Mouse (Mus musculus): ENCODE data around the gene Grik3.

Grik3 gene

DNA sequence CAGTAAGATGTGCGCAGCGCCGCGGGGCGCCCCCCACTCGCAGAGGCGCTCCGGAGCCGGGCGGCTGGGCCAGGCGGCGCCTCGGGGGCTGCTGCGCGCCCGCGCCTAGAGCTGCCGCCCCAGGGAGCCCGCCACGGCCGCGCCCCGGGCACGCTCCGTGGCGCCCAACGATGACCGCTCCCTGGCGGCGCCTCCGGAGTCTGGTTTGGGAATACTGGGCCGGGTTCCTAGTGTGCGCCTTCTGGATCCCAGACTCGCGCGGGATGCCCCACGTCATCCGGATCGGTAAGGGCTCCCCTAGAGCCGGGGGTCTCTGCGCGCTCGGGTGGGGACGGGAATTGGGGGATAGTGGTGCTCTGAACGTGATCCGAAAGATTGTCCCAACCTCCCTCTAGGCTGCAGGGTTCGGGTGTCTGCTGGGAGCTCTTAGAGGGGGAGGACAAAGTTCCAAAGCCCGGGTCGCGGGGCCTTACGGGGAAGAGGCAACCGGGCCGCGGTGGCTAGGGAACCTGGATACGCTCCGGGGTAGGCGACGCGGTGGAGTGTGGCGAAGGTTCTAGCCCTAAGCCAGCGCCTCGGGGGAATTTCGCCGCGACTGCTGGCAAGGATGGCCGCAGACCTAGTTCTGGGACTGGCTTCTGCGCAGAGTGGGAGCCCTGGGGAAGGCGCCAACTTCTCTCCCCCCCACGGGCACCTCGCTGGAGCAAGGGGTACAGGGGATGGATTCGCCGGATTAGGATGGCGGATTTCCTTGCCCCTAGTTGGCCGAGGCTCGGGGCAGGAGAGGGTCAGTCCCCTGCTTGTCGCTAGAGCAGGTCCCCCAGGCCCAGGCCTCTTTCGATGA, at the start of gene Grik3:
Gene Grik3 (plus strand): TSS at position 40 of the 844 bp plus-strand sequence.
- DNase-seq = peak; percentile 41

DNA sequence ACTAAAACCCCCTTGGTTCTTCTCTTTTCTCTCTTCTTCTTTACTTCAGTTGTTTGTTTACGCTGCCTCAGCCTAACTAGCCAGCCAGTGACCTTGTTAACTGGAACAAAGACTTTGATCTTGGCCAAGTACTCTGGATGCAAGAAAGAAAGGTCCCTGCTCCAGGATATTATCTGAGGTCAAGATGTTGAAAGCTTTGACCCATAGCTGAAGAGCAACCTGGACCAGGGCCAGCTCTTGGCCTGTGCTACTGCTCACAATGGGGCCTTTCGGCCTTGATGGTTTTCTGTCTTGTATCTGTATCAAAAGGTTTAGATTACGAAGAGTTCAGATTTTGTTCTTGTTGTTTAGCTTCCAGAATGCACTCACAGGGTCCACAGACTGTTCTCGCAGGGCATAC, 48.7 kb upstream of the Grik3 start:
- DNase-seq = no peak

DNA sequence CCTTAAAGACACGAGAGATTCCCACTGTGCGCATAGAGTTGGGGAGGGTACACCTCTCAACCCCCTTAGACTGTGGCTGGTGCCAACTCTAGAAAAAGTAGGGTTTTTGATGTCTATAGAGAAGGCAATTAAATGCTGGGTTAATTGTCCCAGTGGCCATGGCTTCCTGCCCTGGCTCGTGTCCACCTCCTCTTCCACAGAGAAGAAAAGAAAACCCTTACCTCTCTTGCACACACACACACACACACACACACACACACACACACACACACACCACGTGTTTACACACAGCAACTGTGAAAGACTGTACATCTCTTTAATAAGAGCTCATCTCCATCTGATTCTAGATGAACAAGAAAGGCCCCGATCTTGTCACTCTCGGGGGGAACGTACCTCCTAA, 46.1 kb upstream of the Grik3 start:
- DNase-seq = no peak

DNA sequence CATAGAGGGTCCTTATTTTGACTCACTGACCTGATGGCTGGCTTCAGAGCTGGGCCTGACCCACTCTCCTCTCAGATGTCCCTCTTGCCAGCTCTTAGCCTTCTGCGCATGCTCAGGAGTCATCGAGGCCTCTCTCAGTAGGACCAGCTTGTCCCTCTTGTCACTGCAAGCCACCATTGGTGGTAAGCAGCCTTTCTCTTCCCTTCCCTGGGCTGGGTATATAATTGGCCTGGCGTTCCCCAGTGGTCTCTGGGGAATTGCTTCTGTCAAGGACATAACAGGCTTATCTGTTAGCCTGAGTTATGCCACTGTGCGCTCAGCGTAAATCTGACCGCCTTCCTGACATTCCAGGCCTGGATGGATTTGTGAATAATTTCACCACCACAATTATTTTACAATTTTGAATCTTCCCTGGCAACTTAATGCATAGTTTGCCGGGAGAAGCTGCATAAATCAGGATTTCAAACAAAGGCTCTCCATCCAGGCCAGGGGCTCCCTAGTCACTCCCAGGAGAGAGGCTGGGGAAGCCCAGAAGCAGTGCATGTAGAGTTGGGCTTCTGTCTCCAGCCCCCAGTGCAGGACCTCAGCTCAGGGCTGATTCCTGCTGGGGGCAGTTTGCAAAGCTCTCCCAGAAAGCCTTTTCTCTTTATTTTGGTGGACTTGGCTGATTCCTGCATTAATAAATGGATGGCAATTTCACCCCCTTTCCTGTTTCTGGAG, 39.7 kb upstream of the Grik3 start:
- DNase-seq = peak; percentile 45

DNA sequence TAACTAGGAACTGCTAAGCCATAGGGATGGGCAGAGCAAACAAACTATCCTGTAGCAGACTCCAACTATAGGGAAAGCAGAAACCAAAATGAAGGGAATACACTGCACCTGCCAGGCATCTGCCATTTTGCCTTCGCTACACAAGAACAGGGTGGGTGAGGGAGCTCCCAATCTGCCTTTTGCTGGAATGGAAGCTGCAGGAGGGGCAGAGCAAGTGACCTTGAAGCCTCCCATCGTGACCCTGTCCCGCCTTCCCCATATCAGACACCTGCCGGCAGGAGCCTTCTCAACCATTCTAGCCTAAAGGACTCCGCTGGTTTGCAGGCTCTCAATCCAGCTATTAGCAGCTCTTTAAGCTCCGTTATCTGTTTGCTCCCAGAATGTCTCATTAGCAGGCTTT, 38.7 kb upstream of the Grik3 start:
- DNase-seq = no peak

DNA sequence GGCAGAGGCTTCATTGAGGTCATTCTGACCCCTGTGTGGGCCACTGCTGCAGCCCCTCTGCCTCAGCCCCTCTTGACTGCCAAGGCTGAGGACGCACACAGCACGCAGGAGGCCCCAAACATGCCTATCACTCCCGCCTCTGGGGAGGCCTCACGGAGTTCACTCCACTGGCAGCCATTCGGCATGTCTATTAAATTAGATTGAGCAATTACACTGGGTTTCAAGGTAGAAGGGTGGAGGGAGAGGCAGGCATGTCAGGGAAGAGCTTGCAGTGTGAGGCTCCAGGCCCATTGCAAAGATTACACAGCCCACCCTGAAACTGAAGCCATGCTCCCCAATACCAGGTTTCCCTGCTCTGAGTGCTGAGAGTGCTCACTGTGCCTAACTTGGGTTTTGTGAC, 34.0 kb upstream of the Grik3 start:
- no peak for DNase-seq

DNA sequence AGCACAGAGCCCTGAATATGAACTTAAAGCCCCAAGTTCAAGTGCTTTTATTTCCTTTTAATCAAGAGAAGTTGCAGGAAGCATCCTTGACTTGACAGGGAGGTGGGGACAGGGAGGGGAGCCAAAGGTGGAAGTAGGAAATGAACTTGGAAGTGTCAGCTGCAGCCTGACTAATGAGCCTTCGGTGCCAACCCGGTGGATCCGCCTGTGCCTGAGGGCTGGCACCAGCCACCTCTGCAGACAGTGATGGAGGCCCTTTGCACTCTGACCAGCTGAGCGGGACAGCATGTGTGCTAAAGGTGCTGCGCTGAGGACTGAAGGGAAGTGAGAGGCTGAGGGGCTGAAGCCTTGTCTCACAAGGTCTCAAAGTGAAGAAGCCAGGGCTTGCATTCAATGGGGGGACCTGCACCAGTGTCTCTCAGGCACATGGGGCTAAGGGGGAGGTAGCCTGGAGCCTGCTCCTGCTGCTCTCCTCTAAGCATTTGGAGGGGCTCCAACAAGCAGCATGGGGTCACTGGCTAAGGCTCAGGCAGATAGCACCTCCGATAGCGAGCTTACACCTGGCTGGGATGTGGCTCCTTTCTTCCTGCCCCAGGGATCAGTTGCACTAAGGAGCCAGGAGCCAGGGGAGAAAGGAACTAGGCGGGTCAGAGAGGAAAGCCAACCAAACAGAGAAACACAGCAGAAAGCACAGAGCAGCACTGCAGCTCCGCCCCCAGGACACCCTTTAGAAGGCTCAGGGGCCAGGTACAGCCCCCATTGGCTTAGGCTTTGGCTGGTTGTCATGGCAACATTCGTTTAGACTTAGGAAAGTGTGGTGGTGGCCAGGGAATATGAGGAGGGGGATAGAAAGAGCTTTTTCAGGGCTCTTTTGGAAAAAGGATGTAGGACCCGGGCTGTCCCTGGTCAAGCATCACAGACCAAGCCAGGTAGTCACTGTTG, 33.1 kb upstream of the Grik3 start:
- no peak for DNase-seq

DNA sequence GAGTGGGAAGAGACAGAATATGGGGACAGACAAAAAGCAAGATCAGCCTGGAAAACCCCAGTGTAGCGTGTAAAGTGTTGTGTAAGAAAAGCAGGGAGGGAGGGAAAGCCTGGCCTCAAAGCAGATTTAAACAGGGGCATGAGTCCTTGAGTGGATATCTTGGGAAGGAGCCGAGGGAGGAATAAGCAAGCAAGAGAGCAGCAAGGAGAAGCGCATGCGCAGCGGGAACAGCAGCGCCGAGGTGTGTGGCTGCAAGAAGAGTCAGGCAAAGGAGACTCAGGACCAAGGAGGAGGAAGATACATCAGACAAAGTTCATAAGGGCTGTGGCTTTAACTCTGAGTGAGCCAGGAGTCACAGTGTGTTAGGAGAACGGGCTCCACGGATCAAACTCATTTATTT, 30.7 kb upstream of the Grik3 start:
- no peak for DNase-seq

DNA sequence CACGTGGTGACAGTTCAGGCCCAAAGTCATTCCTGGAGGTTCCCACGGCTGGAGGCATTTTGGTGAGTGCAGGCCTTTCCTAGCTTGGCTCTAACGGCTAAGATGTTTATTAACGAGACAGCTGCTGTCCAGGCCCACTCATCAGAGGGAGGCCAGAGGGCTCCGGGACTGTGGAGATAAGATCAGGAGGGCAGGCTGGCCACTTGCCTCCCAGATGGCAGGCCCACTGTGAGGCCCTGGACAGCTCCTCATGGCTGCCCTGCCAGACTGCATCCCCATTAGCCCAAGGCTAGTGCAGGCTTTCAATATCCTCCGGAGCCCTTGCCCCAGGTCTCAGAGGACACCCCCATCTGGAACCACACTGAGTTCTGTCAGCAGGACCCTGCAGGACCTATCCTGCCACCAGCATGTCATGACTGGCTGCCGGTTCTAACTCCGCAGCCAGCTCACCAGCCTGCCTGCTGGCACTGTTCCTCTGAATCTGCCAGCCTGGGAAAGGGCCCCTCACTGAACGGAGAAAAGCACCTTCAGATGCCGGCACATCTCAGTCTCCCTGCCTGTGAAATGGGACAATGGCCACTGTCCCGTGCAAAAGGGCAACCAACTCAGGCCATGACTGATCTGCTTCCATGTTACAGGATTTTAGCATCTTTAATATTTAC, 20.7 kb upstream of the Grik3 start:
- DNase-seq = peak; percentile 51

DNA sequence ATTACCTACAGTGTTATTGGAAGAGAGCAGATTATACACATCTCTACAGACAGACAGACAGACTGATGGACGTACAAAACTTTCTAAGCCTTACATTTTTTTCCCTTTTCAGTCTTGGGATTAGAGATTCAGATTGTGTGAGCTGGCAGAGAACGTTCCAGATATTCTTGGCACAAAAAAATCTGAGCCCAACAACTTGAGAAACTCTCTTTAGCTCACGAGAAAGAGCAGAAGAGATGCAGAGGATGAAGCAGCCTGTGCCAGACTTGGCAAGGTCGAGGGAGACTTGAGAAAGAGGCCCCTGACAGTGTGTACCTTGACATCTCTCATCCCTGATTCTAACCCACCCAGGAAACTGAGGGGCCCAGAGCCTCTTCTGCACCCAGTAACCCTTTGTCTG, 15.6 kb upstream of the Grik3 start:
- DNase-seq = no peak

DNA sequence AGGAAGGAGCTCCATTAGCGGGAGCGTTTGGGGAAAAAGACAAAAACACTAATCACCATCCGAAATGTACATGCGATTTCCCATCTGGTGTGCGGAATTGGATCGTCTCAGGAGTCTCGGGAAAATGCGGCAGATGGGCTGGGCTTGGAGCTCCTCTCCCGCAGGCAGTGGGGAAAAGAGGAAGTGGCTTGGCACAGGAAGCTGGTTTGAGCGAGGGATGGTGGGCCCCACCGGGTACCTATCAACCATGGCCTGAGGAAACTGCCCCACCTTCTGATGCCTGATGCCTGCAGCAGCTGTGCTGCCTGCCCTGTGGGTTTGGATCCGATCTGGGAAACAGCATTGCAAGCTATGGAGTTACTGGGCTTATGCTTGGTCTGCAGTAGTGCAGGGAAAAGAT, 12.4 kb upstream of the Grik3 start:
- DNase-seq = no peak

DNA sequence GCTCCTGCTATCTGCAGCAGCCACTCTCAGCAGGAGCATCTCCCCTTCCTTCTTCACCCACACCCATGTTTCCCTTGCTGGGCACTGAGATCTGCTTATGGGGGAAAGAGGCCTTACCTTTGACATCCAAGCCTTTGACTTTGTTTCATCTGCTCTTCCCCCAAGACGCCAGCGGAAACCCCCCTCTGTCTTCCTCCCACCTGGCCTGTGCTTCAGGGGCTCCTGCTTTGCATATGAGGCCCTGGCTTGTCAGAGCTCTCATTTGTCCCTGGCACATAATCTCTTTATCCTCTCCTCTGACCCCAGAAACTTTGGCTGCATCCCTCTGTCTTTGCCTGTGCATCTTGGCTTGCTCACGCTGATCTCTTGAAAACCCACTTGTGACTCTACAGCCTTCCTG, 9.2 kb upstream of the Grik3 start:
- no peak for DNase-seq

DNA sequence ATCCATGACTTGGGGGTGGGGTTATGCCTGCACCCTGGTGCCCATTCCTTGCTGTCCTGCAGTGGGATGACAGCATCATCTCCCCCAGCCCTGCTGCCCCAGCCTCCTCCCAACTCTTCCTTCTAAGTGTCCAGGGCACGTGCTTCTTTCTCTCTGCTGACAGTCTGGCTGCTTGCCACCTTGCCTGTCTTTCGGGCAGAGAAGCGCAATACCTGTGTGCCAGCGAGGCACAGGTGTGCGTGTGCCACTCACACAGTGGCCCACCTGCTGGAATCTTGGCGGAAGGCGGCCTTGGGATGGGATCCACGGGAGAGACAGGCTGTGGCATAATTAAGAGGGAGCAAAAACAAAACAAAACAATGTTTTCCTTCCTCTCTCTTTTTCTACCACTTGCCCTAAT, 6.4 kb upstream of the Grik3 start:
- DNase-seq = no peak

DNA sequence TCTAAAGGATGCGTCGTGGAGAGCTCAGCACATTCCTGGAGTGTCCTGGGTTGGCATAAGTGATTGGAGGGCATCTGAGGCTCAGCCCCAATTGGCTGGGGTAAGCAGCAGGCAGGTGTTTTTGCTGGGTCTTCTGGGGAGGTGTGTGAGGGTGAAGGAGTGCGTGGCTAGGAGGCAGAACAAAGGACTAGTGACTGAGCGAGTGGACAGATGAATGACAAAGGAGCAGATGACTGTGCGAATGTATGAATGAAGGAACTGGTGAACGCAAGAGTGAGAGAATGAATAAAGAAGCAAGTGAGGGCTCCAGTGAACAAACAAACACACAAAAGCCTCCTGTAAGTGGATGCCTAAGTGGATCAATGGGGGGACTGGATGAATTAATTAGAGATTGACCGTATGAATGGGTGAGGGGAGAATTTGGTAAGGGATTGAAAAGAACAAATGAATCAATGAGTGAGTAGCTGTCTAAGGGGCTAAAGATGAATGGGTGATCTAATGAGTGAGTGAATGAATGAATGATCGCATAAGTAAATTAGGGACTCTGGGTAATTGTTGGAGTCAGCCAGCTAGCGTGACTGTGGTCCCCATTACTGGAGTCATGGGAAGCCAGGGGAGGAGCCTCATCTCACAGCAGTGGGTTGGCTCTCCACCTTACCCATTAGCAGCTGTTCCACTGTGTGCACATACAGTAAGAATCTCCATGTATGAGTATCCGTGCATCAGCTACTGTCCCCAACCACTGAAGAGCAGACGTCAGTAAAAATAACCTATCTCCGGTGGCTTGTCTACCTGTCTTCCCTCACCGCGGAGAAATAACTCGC, 4.9 kb upstream of the Grik3 start:
- no peak for DNase-seq

DNA sequence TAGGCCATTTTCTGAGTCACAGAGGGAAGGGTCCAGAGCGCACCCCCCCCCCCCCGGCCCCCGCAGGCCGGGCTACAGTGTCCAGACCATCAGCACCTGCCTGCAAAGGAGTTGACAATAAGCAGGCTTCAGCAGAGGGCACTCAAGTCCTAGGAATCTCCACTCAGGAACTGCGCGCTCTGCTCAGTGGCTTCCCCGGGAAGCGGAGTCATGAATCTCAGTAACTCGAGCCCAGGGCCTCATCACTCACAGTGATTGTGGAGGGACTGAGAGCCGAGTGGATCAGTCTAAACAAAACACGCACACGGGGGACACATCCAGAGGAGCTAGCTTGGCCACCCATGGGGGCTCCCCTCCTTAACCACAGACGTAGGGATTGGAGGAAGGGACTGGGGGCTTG, 3.9 kb upstream of the Grik3 start:
- DNase-seq = peak; percentile 65

DNA sequence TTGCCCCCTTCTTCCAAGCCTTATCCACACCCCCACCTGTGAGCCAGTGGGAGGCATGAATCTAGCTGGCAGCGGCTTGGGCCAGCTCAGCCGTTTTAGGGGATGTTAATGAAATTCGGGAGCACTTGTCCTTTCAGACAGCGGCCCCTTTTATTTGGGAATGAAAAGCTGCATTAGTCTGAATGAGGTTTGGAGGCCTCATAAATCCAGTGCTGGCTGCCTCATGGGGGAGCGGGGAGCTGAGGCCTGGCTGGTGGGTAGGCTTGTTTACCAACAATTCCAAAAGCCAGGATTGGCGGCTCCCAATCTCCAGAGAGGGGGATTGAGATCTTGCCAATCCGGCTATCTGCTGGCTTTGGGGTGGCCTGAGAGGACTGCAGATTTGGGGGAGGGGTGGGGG, 3.5 kb upstream of the Grik3 start:
- no peak for DNase-seq

DNA sequence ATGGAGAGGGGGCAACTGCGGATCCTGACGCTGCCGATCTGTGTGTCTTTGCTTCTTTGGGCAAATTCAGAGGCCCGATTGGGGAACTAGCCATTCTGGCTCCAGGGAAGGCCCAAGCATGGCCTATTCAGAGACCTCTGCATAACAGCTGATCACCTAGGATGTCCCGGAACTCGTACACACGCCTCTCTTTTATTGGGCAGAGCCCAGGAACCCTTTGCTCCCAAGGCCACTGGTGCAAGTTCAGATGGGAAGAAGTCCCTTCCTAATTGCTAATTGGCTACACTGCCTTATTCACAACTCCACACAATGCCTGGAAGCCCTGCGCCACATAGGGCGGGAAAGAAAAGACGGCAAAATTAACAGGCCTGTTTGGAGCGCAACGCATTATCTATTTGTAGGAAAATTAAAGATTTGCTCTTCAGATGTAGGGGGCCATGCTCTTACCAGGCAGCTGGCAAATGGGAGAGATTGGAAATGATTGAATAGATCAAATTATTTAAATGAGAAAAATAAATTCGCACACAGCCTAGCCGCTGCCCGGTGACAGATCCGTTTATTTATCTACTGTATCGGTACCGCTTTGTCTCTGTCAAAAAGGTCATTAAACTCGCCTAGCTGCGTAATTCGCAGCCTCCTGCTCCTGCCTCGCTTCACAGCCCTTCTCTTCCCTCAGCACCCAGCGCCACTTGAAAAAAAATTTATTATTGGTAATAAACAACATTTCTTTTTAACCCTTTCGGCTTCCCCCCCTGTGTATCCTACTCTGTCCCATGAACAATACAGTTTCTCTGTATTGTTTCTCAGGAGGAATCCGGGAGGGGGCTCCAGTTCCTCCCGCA, 1.5 kb upstream of the Grik3 start:
- DNase-seq = no peak

DNA sequence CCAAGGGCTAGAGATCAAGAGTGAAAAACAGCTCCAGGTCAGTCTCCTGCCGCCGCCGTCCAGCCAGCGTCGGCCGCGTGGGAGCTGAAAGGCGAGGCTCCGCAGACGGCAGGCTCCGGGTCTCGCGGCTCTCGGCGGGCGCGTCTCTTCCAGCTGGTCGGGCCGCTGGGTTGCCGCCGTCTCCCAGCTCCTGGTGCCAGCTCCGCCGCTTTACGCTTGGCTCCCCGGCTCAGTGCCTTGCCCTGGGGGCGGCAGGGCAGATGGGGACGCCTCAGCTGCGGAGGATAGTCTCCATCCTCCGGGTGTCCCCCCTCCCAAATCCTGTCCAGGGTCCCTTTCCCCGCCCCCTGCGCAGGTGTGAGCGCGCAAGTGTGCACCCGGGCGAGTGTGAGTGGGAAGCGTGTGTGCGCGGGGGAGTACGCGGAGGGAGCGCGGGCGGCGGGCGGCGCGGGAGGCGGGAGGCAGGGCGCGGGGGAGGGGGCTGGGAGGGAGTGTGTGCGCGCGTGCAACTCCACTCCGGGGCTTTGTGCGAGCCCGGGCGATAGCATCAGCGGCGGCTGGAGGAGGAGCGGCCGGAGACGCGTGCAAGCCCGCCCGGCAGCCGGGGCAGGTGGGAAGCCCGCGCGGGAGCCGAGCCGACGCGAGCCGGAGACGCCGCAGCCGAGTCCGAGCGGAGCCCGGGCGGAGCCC, 454 bp upstream of the Grik3 start:
- peak; percentile 87 for DNase-seq

DNA sequence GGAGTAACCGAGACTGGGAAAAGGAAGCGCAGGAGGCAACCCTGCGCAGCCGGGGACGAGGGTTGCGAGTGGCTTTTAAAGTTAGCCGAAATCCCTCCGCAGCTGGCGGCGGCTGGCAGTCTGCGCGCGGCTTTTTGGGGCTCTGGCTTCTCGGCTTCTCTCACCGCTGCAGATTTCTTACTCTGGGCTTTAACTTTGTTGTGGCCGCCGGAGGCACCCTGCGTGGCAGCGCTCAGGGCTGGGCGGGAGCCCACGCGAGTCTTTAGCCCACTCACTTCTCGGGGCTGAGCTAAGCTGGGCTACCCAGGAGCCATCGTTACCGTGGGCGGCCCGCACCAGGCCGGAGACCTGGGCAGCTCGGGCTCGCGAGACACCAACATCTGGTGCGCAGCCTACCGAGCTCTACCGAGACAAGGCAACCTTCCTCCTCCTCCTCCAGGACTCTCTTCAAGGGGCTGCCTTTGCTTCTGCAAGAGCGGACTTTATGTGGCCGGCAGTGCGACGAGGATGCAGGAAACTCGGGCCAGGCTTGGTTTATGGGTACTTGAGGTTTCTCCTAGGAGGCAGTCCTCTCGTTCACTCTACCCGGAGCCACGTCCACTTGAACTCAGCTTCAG, 1.1 kb downstream of the Grik3 start:
- no peak for DNase-seq

DNA sequence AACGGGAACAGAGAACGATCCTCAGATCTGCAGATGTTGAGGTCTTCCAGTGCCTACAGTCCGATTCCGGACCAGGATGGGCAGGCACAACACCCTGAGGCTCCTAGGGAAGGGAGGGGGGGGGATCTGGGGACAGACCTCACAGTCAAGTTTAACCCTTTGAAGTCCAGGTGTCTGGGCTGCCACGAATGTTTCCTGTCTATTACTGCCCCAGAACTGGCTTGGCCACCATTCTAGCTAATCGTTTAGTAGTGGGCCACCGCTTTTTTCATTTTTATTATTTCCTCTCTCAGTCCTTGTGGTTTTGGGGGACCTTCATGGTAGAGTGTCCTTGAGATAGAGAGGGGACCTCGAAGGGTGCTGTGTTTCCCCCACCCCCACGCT, 1.6 kb downstream of the Grik3 start:
- no peak for DNase-seq
